Mouse (Mus musculus) heart, embryonic 13.5 days (tissue): Measurements from ENCODE around the gene Acat1. TPM values are rescaled to one million over a fixed set of nuclear protein-coding genes. Genes with fewer than 3 reads are reported as not detected.

Experiments used
- polyA plus RNA-seq: library from polyadenylated mRNA; unstranded; fragments of >200 nt; fragmentation: Nextera tagmentation; extraction: Ambion mirVana; gene quantifications from 2 replicates; pipeline ENCODE4 v1.2.1, GENCODE M21; 2015

Acat1 gene
- polyA plus RNA-seq, 1 experiment from 2014 or later, result 172 TPM

Other genes with a start within 250 kb of the Acat1 start
- gene Kdelc2, start 226.4 kb downstream of the Acat1 start, polyA plus RNA-seq, result 21.0 and 21.6 TPM in 2 replicates
- gene 4930550C14Rik, start 208.1 kb downstream of the Acat1 start, polyA plus RNA-seq, result 0.36 and 0.41 TPM in 2 replicates
- gene Atm, start 73.6 kb downstream of the Acat1 start, polyA plus RNA-seq, result 6.0 and 7.8 TPM in 2 replicates
- gene Npat, start 73.3 kb downstream of the Acat1 start, polyA plus RNA-seq, result 11.9 and 12.4 TPM in 2 replicates
- gene Cul5, start 59.6 kb upstream of the Acat1 start, polyA plus RNA-seq, result 21.4 and 26.2 TPM in 2 replicates
- 0.36 TPM in 2 replicates for gene Rab39, start 95.8 kb upstream of the Acat1 start, polyA plus RNA-seq
- gene Slc35f2, start 161.2 kb upstream of the Acat1 start, polyA plus RNA-seq, result 0.68 and 0.75 TPM in 2 replicates
- gene Sln, start 239.8 kb upstream of the Acat1 start, polyA plus RNA-seq, result 34.7 and 41.9 TPM in 2 replicates